Mouse (Mus musculus) liver, embryonic 13.5 days (tissue): Measurements from ENCODE around the gene Eif4e3. TPM values are rescaled to one million over a fixed set of nuclear protein-coding genes. Genes with fewer than 3 reads are reported as not detected.

ENCODE experiments used
- ATAC-seq: fragments of 200-750 bp; cut with Nextera tagmentation; 2 replicates; pipeline ENCODE4 v1.8.0; 2017; ENCODE audit warnings: low read depth, mild to moderate bottlenecking, moderate number of reproducible peaks, moderate library complexity
- DNase-seq: peaks from one replicate; pipeline ENCODE4 v3.0.0; 2022
- H3K27ac ChIP-seq: fragments of 300-500 bp; sonication (generic); 2 replicates; pipeline ENCODE4 v1.5.1; 2015; ENCODE audit warnings: moderate library complexity, mild to moderate bottlenecking, inconsistent platforms
- H3K27me3 ChIP-seq: fragments of 300-500 bp; sonication (generic); 2 replicates; pipeline ENCODE4 v1.6.1; 2015; ENCODE audit warnings: mild to moderate bottlenecking, inconsistent platforms
- H3K36me3 ChIP-seq: fragments of 300-500 bp; sonication (generic); 2 replicates; pipeline ENCODE4 v1.6.1; 2015; ENCODE audit warnings: mild to moderate bottlenecking, inconsistent platforms
- H3K4me1 ChIP-seq: fragments of 300-500 bp; sonication (generic); replicated peaks from 2 replicates; pipeline ENCODE4 v1.6.1; 2015; ENCODE audit warnings: inconsistent platforms
- H3K4me2 ChIP-seq: fragments of 300-500 bp; sonication (generic); 2 replicates; pipeline ENCODE4 v1.6.1; 2015; ENCODE audit warnings: inconsistent platforms, mild to moderate bottlenecking, moderate library complexity
- H3K4me3 ChIP-seq: fragments of 300-500 bp; sonication (generic); replicated peaks from 2 replicates; pipeline ENCODE4 v1.5.1; 2015; ENCODE audit warnings: mild to moderate bottlenecking, inconsistent platforms
- H3K9ac ChIP-seq: fragments of 300-500 bp; sonication (generic); 2 replicates; pipeline ENCODE4 v1.6.1; 2015; ENCODE audit warnings: mild to moderate bottlenecking, inconsistent platforms
- H3K9me3 ChIP-seq: fragments of 300-500 bp; sonication (generic); replicated peaks from 2 replicates; pipeline ENCODE4 v1.6.1; 2016; ENCODE audit warnings: inconsistent platforms
- WGBS: fragments of 180-500 bp; shearing (Covaris S2); methylation state at CpG from one replicate; pipeline ENCODE4 v1.1.7; 2015; ENCODE audit not compliant: insufficient replicate concordance; 5-methylcytosine and 5-hydroxymethylcytosine counted together
- polyA plus RNA-seq: library from polyadenylated mRNA; unstranded; fragments of >200 nt; fragmentation: Nextera tagmentation; extraction: Ambion mirVana; gene quantifications from 2 replicates; pipeline ENCODE4 v1.2.1, GENCODE M21; 2015

Eif4e3 gene
- 1.9 TPM in 2 replicates for polyA plus RNA-seq

GRCm38 (mm10) chr6:99666318-99667171 lies at the start of gene Eif4e3, which contains the start of gene Gm20696:
TSS of gene Eif4e3 (minus strand) at chr6:99666771.
TSS of gene Gm20696 (minus strand) at chr6:99666797.
- ATAC-seq (peak; percentile 51), DNase-seq (no peak)
- Histone ChIP-seq H3K27me3 (peaks cover 46% of the 10 kb centered on the region), H3K36me3 (no peaks in the 10 kb centered on the region), H3K9me3 (no peaks in the 10 kb centered on the region), H3K27ac (no peak within 1 kb of the TSS), H3K4me3 (peak within 1 kb of the TSS; percentile 62), H3K4me2 (peak within 1 kb of the TSS; percentile 74), H3K9ac (peak within 1 kb of the TSS; percentile 56), H3K4me1 (peaks cover 10% of the 10 kb centered on the region; the same call in 1 of the 2 replicates)
- WGBS = under 1% methylated on average over 51 of the region's 75 CpGs

- WGBS = 48% methylated on average over 6 of the region's 6 CpGs
- DNase-seq = no peak
Measured at GRCm38 (mm10) chr6:99715913-99716312, 49.3 kb upstream of the Eif4e3 start.

GRCm38 (mm10) chr6:99715191-99715590 lies 48.6 kb upstream of the Eif4e3 start:
- WGBS = 43% methylated on average over 6 of the region's 6 CpGs
- no peaks in the 10 kb centered on the region for H3K36me3 ChIP-seq
- ATAC-seq = no peak
- H3K4me3 ChIP-seq = no peak overlapping the region
- no peak overlapping the region for H3K27ac ChIP-seq
- H3K27me3 ChIP-seq = peaks cover 5% of the 10 kb centered on the region; the same call in 1 of the 2 replicates
- H3K9me3 ChIP-seq = no peaks in the 10 kb centered on the region
- DNase-seq = no peak
- H3K4me2 ChIP-seq = no peak overlapping the region
- H3K4me1 ChIP-seq = no peaks in the 10 kb centered on the region
- H3K9ac ChIP-seq = no peak overlapping the region

More at GRCm38 (mm10) chr6:99715913-99716312, 49.3 kb upstream of the Eif4e3 start:
- H3K4me2 ChIP-seq = no peak overlapping the region
- no peak overlapping the region for H3K9ac ChIP-seq
- H3K27ac ChIP-seq = no peak overlapping the region
- H3K36me3 ChIP-seq = no peaks in the 10 kb centered on the region
- H3K9me3 ChIP-seq = no peaks in the 10 kb centered on the region
- H3K27me3 ChIP-seq = peaks cover 5% of the 10 kb centered on the region; the same call in 1 of the 2 replicates
- H3K4me3 ChIP-seq = no peak overlapping the region
- ATAC-seq = no peak
- H3K4me1 ChIP-seq = no peaks in the 10 kb centered on the region

GRCm38 (mm10) chr6:99713256-99713655 lies 46.7 kb upstream of the Eif4e3 start:
- ATAC-seq (no peak), DNase-seq (no peak)
- 69% methylated on average over 5 of the region's 5 CpGs for WGBS

GRCm38 (mm10) chr6:99711576-99712101 lies 45.1 kb upstream of the Eif4e3 start:
- WGBS = 44% methylated on average over 11 of the region's 11 CpGs
- DNase-seq (no peak), ATAC-seq (no peak)

More at GRCm38 (mm10) chr6:99713256-99713655, 46.7 kb upstream of the Eif4e3 start:
- H3K9me3 ChIP-seq = no peaks in the 10 kb centered on the region
- H3K4me3 ChIP-seq = no peak overlapping the region
- H3K27me3 ChIP-seq = 0 out of 2 replicates have a peak, but pooled peaks cover 5% of the 10 kb centered on the region
- H3K9ac ChIP-seq = no peak overlapping the region
- no peaks in the 10 kb centered on the region for H3K4me1 ChIP-seq
- H3K27ac ChIP-seq = no peak overlapping the region
- H3K36me3 ChIP-seq = no peaks in the 10 kb centered on the region
- no peak overlapping the region for H3K4me2 ChIP-seq

GRCm38 (mm10) chr6:99700484-99700883 lies 33.9 kb upstream of the Eif4e3 start:
- DNase-seq = no peak
- ATAC-seq = no peak
- WGBS = 59% methylated on average over 3 of the region's 3 CpGs

More at GRCm38 (mm10) chr6:99711576-99712101, 45.1 kb upstream of the Eif4e3 start:
- H3K4me1 ChIP-seq = no peaks in the 10 kb centered on the region
- no peak overlapping the region for H3K4me3 ChIP-seq
- H3K36me3 ChIP-seq = no peaks in the 10 kb centered on the region
- no peak overlapping the region for H3K4me2 ChIP-seq
- no peak overlapping the region for H3K9ac ChIP-seq
- H3K27ac ChIP-seq = no peak overlapping the region
- no peaks in the 10 kb centered on the region for H3K9me3 ChIP-seq
- H3K27me3 ChIP-seq = 0 out of 2 replicates have a peak, but pooled peaks cover 5% of the 10 kb centered on the region

GRCm38 (mm10) chr6:99692916-99693841 lies 26.6 kb upstream of the Eif4e3 start:
- Histone ChIP-seq H3K36me3 (no peaks in the 10 kb centered on the region), H3K4me3 (peak overlapping the region; percentile 53), H3K27me3 (peaks cover 92% of the 10 kb centered on the region), H3K27ac (no peak overlapping the region), H3K9me3 (no peaks in the 10 kb centered on the region), H3K4me2 (peak overlapping the region; percentile 65), H3K9ac (no peak overlapping the region), H3K4me1 (no peaks in the 10 kb centered on the region)
- ATAC-seq (no peak), DNase-seq (no peak)
- WGBS = 2% methylated on average over 97 of the region's 110 CpGs

More at GRCm38 (mm10) chr6:99700484-99700883, 33.9 kb upstream of the Eif4e3 start:
- H3K27me3 ChIP-seq = peaks cover 30% of the 10 kb centered on the region
- H3K9ac ChIP-seq = no peak overlapping the region
- H3K4me1 ChIP-seq = no peaks in the 10 kb centered on the region
- no peak overlapping the region for H3K4me3 ChIP-seq
- H3K27ac ChIP-seq = no peak overlapping the region
- H3K4me2 ChIP-seq = no peak overlapping the region
- H3K9me3 ChIP-seq = no peaks in the 10 kb centered on the region
- H3K36me3 ChIP-seq = no peaks in the 10 kb centered on the region

- H3K36me3 ChIP-seq = no peaks in the 10 kb centered on the region
- no peaks in the 10 kb centered on the region for H3K4me1 ChIP-seq
- ATAC-seq = peak; percentile 20; the same call in 1 of the 2 replicates
- H3K4me2 ChIP-seq = peak within 1 kb of the TSS; percentile 65
- H3K4me3 ChIP-seq = peak within 1 kb of the TSS; percentile 53
- no peak for DNase-seq
- H3K27ac ChIP-seq = no peak within 1 kb of the TSS
- WGBS = under 1% methylated on average over 55 of the region's 112 CpGs
- H3K9me3 ChIP-seq = no peaks in the 10 kb centered on the region
- H3K27me3 ChIP-seq = peaks cover 88% of the 10 kb centered on the region
- no peak within 1 kb of the TSS for H3K9ac ChIP-seq
Measured at GRCm38 (mm10) chr6:99692206-99692915, 25.8 kb upstream of the Eif4e3 start, which contains the start of gene Gpr27. TSS of gene Gpr27 (plus strand) at chr6:99692679.

GRCm38 (mm10) chr6:99691666-99692205 lies 25.2 kb upstream of the Eif4e3 start:
- Histone ChIP-seq H3K36me3 (no peaks in the 10 kb centered on the region), H3K9ac (no peak overlapping the region), H3K27ac (no peak overlapping the region), H3K4me3 (peak overlapping the region; percentile 53), H3K27me3 (peaks cover 83% of the 10 kb centered on the region), H3K4me2 (peak overlapping the region; percentile 65), H3K4me1 (no peaks in the 10 kb centered on the region), H3K9me3 (no peaks in the 10 kb centered on the region)
- DNase-seq = no peak
- WGBS = 9% methylated on average over 24 of the region's 25 CpGs
- no peak for ATAC-seq

- no peaks in the 10 kb centered on the region for H3K9me3 ChIP-seq
- H3K4me1 ChIP-seq = no peaks in the 10 kb centered on the region
- H3K27me3 ChIP-seq = peaks cover 52% of the 10 kb centered on the region
- no peak overlapping the region for H3K27ac ChIP-seq
- no peak overlapping the region for H3K4me3 ChIP-seq
- DNase-seq (no peak), ATAC-seq (no peak)
- H3K9ac ChIP-seq = no peak overlapping the region
- H3K4me2 ChIP-seq = no peak overlapping the region
- no peaks in the 10 kb centered on the region for H3K36me3 ChIP-seq
- WGBS = 53% methylated on average over 6 of the region's 6 CpGs
Measured at GRCm38 (mm10) chr6:99688513-99688912, 21.9 kb upstream of the Eif4e3 start.
